Mouse (Mus musculus): ENCODE results near the gene 1700049E17Rik2.
"Not testable (repeated sequence)": the region's sequence is repeated elsewhere in the genome, so short reads cannot be mapped to it uniquely, and the experiment has no call there.

The 1700049E17Rik2 gene

GRCm38 (mm10) chr14:41572911-41573310 is at the start of gene 1700049E17Rik2:
Gene 1700049E17Rik2, plus strand, starts transcription at chr14:41573211.
- not testable (repeated sequence) for DNase-seq (ENCODE audit: low spot score in 2 of 2)

GRCm38 (mm10) chr14:41524695-41525094 is 48.3 kb upstream of the 1700049E17Rik2 start:
- not testable (repeated sequence) for DNase-seq (ENCODE audit: low spot score in 2 of 2)

GRCm38 (mm10) chr14:41555483-41555882 is 17.5 kb upstream of the 1700049E17Rik2 start, which contains the start of gene Gm7970:
Gene Gm7970, minus strand, starts transcription at chr14:41555583.
- DNase-seq (ENCODE audit: low spot score in 2 of 2): not testable (repeated sequence)

- not testable (repeated sequence) for DNase-seq (ENCODE audit: low spot score in 2 of 2)
Measured at GRCm38 (mm10) chr14:41586346-41586745, 13.3 kb downstream of the 1700049E17Rik2 start.

- DNase-seq (ENCODE audit: low spot score in 2 of 2): not testable (repeated sequence)
Measured at GRCm38 (mm10) chr14:41600935-41601334, 27.9 kb downstream of the 1700049E17Rik2 start.

- not testable (repeated sequence) for DNase-seq (ENCODE audit: low spot score in 2 of 2)
Measured at GRCm38 (mm10) chr14:41610690-41611089, 37.7 kb downstream of the 1700049E17Rik2 start.

GRCm38 (mm10) chr14:41622535-41622934 is 49.5 kb downstream of the 1700049E17Rik2 start:
- not testable (repeated sequence) for DNase-seq (ENCODE audit: low spot score in 2 of 2)

GRCm38 (mm10) chr14:41624512-41624911 is 51.5 kb downstream of the 1700049E17Rik2 start, which contains the start of gene Gm3072:
Gene Gm3072, minus strand, starts transcription at chr14:41624612.
- not testable (repeated sequence) for DNase-seq (ENCODE audit: low spot score in 2 of 2)

GRCm38 (mm10) chr14:41630144-41630543 is 57.1 kb downstream of the 1700049E17Rik2 start:
- peak in 1 of 2 experiments; percentile 17 for DNase-seq (ENCODE audit: low spot score in 2 of 2)
